Mouse (Mus musculus): ENCODE measurements around the gene Gm45711. TPM values are rescaled to one million over a fixed set of nuclear protein-coding genes. Genes with fewer than 3 reads are reported as not detected.
"Not testable (repeated sequence)": the region's sequence is repeated elsewhere in the genome, so short reads cannot be mapped to it uniquely, and the experiment has no call there.

Gm45711 gene
- polyA plus RNA-seq, 1 experiment from 2014 or later: not detected

- 45% methylated on average over 6 of the region's 6 CpGs for WGBS (ENCODE audit: insufficient replicate concordance)
- not testable (repeated sequence) for H3K4me2 ChIP-seq; ATAC-seq (replicated peaks; ENCODE audit: insufficient number of reproducible peaks, low FRiP score, low TSS enrichment)
Measured at GRCm38 (mm10) chr8:104308341-104308740, 1.5 kb downstream of the Gm45711 start.

GRCm38 (mm10) chr8:104304962-104305361, 4.9 kb downstream of the Gm45711 start:
- H3K4me2 ChIP-seq: no peak overlapping the region
- H3K4me3 ChIP-seq (ENCODE audit: low read depth, low read length): no peak overlapping the region
- no peaks in the 10 kb centered on the region for H3K36me3 ChIP-seq (ENCODE audit: control insufficient read depth, insufficient read depth, low read length)
- H3K9ac ChIP-seq (ENCODE audit: low read depth, low read length): no peak overlapping the region
- H3K9me3 ChIP-seq (replicated peaks; ENCODE audit: control insufficient read depth, low read length): no peaks in the 10 kb centered on the region
- ATAC-seq (replicated peaks; ENCODE audit: insufficient number of reproducible peaks, low FRiP score, low TSS enrichment): no peak
- 83% methylated on average over 11 of the region's 11 CpGs for WGBS (ENCODE audit: insufficient replicate concordance)
- H3K27ac ChIP-seq (ENCODE audit: low read depth, low read length): no peak overlapping the region
- H3K27me3 ChIP-seq (ENCODE audit: control insufficient read depth, insufficient read depth, low read length): no peaks in the 10 kb centered on the region
- H3K4me1 ChIP-seq (ENCODE audit: control insufficient read depth, insufficient read depth, low read length): no peaks in the 10 kb centered on the region

More at GRCm38 (mm10) chr8:104308341-104308740, 1.5 kb downstream of the Gm45711 start:
- not testable (repeated sequence) for H3K9ac ChIP-seq (ENCODE audit: low read depth, low read length); H3K4me3 ChIP-seq (ENCODE audit: low read depth, low read length); H3K36me3 ChIP-seq (ENCODE audit: control insufficient read depth, insufficient read depth, low read length); H3K4me1 ChIP-seq (ENCODE audit: control insufficient read depth, insufficient read depth, low read length); H3K27me3 ChIP-seq (ENCODE audit: control insufficient read depth, insufficient read depth, low read length); H3K9me3 ChIP-seq (replicated peaks; ENCODE audit: control insufficient read depth, low read length); H3K27ac ChIP-seq (ENCODE audit: low read depth, low read length)

- not testable (repeated sequence) for H3K36me3 ChIP-seq (ENCODE audit: control insufficient read depth, insufficient read depth, low read length); ATAC-seq (replicated peaks; ENCODE audit: insufficient number of reproducible peaks, low FRiP score, low TSS enrichment); H3K27me3 ChIP-seq (ENCODE audit: control insufficient read depth, insufficient read depth, low read length); H3K4me2 ChIP-seq; H3K4me1 ChIP-seq (ENCODE audit: control insufficient read depth, insufficient read depth, low read length); H3K4me3 ChIP-seq (ENCODE audit: low read depth, low read length); H3K9ac ChIP-seq (ENCODE audit: low read depth, low read length); H3K9me3 ChIP-seq (replicated peaks; ENCODE audit: control insufficient read depth, low read length); H3K27ac ChIP-seq (ENCODE audit: low read depth, low read length)
- WGBS (ENCODE audit: insufficient replicate concordance): 73% methylated on average over 4 of the region's 4 CpGs
Measured at GRCm38 (mm10) chr8:104302536-104302935, 7.3 kb downstream of the Gm45711 start.

GRCm38 (mm10) chr8:104301577-104301976, 8.3 kb downstream of the Gm45711 start:
- not testable (repeated sequence) for H3K27ac ChIP-seq (ENCODE audit: low read depth, low read length); H3K9ac ChIP-seq (ENCODE audit: low read depth, low read length); H3K36me3 ChIP-seq (ENCODE audit: control insufficient read depth, insufficient read depth, low read length); H3K9me3 ChIP-seq (replicated peaks; ENCODE audit: control insufficient read depth, low read length); H3K4me3 ChIP-seq (ENCODE audit: low read depth, low read length); H3K4me2 ChIP-seq; H3K4me1 ChIP-seq (ENCODE audit: control insufficient read depth, insufficient read depth, low read length); H3K27me3 ChIP-seq (ENCODE audit: control insufficient read depth, insufficient read depth, low read length); ATAC-seq (replicated peaks; ENCODE audit: insufficient number of reproducible peaks, low FRiP score, low TSS enrichment)
- WGBS (ENCODE audit: insufficient replicate concordance): 32% methylated on average over 3 of the region's 3 CpGs

GRCm38 (mm10) chr8:104294396-104294795, 15.5 kb downstream of the Gm45711 start:
- Histone ChIP-seq H3K9me3 (replicated peaks; ENCODE audit: control insufficient read depth, low read length) (no peaks in the 10 kb centered on the region), H3K4me3 (ENCODE audit: low read depth, low read length) (no peak overlapping the region), H3K4me2 (no peak overlapping the region), H3K4me1 (ENCODE audit: control insufficient read depth, insufficient read depth, low read length) (no peaks in the 10 kb centered on the region), H3K9ac (ENCODE audit: low read depth, low read length) (no peak overlapping the region), H3K27me3 (ENCODE audit: control insufficient read depth, insufficient read depth, low read length) (no peaks in the 10 kb centered on the region), H3K27ac (ENCODE audit: low read depth, low read length) (no peak overlapping the region), H3K36me3 (ENCODE audit: control insufficient read depth, insufficient read depth, low read length) (no peaks in the 10 kb centered on the region)
- 91% methylated on average over 1 of the region's 1 CpGs for WGBS (ENCODE audit: insufficient replicate concordance)
- no peak for ATAC-seq (replicated peaks; ENCODE audit: insufficient number of reproducible peaks, low FRiP score, low TSS enrichment)

- not testable (repeated sequence) for H3K27me3 ChIP-seq (ENCODE audit: control insufficient read depth, insufficient read depth, low read length); H3K9me3 ChIP-seq (replicated peaks; ENCODE audit: control insufficient read depth, low read length); H3K4me3 ChIP-seq (ENCODE audit: low read depth, low read length); H3K9ac ChIP-seq (ENCODE audit: low read depth, low read length); ATAC-seq (replicated peaks; ENCODE audit: insufficient number of reproducible peaks, low FRiP score, low TSS enrichment); H3K27ac ChIP-seq (ENCODE audit: low read depth, low read length); H3K4me1 ChIP-seq (ENCODE audit: control insufficient read depth, insufficient read depth, low read length); H3K4me2 ChIP-seq; H3K36me3 ChIP-seq (ENCODE audit: control insufficient read depth, insufficient read depth, low read length)
- 80% methylated on average over 12 of the region's 12 CpGs for WGBS (ENCODE audit: insufficient replicate concordance)
Measured at GRCm38 (mm10) chr8:104293081-104293480, 16.8 kb downstream of the Gm45711 start, which contains the start of gene Cmtm2a. Cmtm2a (minus strand) TSS chr8:104293181.

- no peak for ATAC-seq (replicated peaks; ENCODE audit: insufficient number of reproducible peaks, low FRiP score, low TSS enrichment)
- 85% methylated on average over 6 of the region's 6 CpGs for WGBS (ENCODE audit: insufficient replicate concordance)
- no peak overlapping the region for H3K27ac ChIP-seq (ENCODE audit: low read depth, low read length)
- no peak overlapping the region for H3K4me2 ChIP-seq
- no peaks in the 10 kb centered on the region for H3K27me3 ChIP-seq (ENCODE audit: control insufficient read depth, insufficient read depth, low read length)
- H3K4me1 ChIP-seq (ENCODE audit: control insufficient read depth, insufficient read depth, low read length): no peaks in the 10 kb centered on the region
- H3K4me3 ChIP-seq (ENCODE audit: low read depth, low read length): no peak overlapping the region
- H3K9me3 ChIP-seq (replicated peaks; ENCODE audit: control insufficient read depth, low read length): no peaks in the 10 kb centered on the region
- no peak overlapping the region for H3K9ac ChIP-seq (ENCODE audit: low read depth, low read length)
- H3K36me3 ChIP-seq (ENCODE audit: control insufficient read depth, insufficient read depth, low read length): peaks cover 1% of the 10 kb centered on the region; the same call in 1 of the 2 replicates
Measured at GRCm38 (mm10) chr8:104268937-104269440, 40.9 kb downstream of the Gm45711 start.

GRCm38 (mm10) chr8:104268368-104268767, 41.5 kb downstream of the Gm45711 start:
- Histone ChIP-seq H3K36me3 (ENCODE audit: control insufficient read depth, insufficient read depth, low read length) (peaks cover 4% of the 10 kb centered on the region; the same call in 1 of the 2 replicates), H3K9me3 (replicated peaks; ENCODE audit: control insufficient read depth, low read length) (no peaks in the 10 kb centered on the region), H3K4me2 (no peak overlapping the region), H3K4me3 (ENCODE audit: low read depth, low read length) (no peak overlapping the region), H3K4me1 (ENCODE audit: control insufficient read depth, insufficient read depth, low read length) (no peaks in the 10 kb centered on the region), H3K27ac (ENCODE audit: low read depth, low read length) (no peak overlapping the region), H3K9ac (ENCODE audit: low read depth, low read length) (no peak overlapping the region), H3K27me3 (ENCODE audit: control insufficient read depth, insufficient read depth, low read length) (no peaks in the 10 kb centered on the region)
- no peak for ATAC-seq (replicated peaks; ENCODE audit: insufficient number of reproducible peaks, low FRiP score, low TSS enrichment)

GRCm38 (mm10) chr8:104264271-104264935, 45.5 kb downstream of the Gm45711 start:
- H3K4me2 ChIP-seq; H3K4me3 ChIP-seq (ENCODE audit: low read depth, low read length); H3K9me3 ChIP-seq (replicated peaks; ENCODE audit: control insufficient read depth, low read length); H3K27me3 ChIP-seq (ENCODE audit: control insufficient read depth, insufficient read depth, low read length); H3K9ac ChIP-seq (ENCODE audit: low read depth, low read length); H3K36me3 ChIP-seq (ENCODE audit: control insufficient read depth, insufficient read depth, low read length); H3K4me1 ChIP-seq (ENCODE audit: control insufficient read depth, insufficient read depth, low read length); H3K27ac ChIP-seq (ENCODE audit: low read depth, low read length); ATAC-seq (replicated peaks; ENCODE audit: insufficient number of reproducible peaks, low FRiP score, low TSS enrichment): not testable (repeated sequence)
- WGBS (ENCODE audit: insufficient replicate concordance): 91% methylated on average over 22 of the region's 22 CpGs

Measured in heart, embryonic 11.5 days (tissue).